Mouse (Mus musculus) right cerebral cortex, adult 2 months (tissue): ENCODE measurements around the gene Klhl40.

Experiments used
- DNase-seq, 2 experiments: peaks; one replicate each; pipeline ENCODE4 v3.0.0; 2021 to 2022; ENCODE audit warnings: low spot score in 2 of 2

Klhl40 gene

DNA sequence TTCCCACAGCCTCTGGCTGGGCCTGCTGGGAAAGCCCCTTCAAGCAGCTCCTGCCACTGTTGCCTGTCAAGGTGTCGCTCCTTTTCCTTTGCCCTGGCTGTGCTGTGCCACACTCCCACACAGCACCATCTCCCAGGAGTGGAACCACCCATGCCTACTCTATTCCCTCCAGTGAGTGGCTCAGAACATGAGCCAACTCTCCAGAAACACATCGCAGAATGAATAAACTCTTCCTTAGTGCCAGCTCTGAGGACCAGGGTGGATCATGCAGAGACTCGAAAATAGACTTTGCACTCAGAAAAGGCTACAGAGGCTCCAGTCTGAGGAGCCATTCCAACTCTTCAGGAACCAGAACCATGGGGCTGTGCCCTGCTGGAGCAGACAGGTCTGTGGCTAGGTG, 48.9 kb downstream of the Klhl40 start:
- DNase-seq = peak in 1 of 2 experiments; percentile 45

DNA sequence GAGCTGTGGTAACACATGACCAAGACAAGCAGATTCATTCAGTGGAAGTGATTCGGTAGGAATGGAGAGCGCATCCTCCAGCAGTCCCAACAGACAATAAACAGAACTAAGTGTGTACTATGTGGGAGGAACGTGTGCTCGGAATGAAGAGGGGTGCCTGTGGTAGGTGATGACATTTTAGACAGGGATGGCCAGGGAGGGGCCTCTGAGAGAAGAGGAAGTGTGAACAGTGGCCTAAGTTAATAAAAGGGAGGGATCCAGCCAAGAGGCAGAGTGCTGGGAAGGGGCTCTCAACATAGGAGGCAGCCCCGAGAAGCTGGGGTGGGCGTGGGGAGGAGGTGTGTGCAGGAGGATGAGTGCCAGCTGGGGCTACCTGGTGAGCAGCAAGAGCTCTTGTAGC, 50.9 kb downstream of the Klhl40 start:
- no peak for DNase-seq

DNA sequence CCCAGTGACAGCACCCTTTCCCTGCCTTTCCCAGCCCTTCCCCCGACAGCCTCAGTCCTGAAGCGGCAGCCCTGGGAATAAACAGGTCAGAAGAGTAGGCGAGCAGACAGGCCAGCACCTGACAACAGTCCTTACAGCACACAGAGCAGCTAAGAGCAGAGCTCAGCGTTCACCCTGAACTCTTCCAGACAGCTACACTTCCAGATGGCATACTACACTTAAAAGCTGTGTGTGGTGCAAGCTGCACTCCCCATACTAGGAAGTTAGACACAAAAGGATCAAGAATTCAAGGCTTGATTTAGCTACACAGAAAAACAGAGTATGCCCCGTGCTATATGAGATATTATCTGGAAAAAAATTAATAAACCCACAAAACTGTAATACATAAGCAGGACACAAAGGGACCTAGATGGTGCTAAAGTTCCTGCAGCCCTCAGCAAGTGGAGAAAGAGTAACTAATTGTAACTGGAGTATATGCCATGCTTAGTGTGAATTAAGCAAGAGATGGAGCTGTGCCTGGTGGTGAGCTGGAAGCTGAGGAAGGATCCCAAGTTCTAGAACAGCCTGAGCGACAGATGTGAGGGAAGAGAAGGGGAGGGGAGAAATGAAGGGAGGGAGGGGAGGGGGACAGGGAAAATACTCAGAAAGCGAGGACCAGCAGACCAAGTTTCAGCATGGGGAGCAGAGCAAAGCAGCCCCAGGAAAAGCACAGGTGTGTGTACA, 52.0 kb downstream of the Klhl40 start:
- no peak for DNase-seq

DNA sequence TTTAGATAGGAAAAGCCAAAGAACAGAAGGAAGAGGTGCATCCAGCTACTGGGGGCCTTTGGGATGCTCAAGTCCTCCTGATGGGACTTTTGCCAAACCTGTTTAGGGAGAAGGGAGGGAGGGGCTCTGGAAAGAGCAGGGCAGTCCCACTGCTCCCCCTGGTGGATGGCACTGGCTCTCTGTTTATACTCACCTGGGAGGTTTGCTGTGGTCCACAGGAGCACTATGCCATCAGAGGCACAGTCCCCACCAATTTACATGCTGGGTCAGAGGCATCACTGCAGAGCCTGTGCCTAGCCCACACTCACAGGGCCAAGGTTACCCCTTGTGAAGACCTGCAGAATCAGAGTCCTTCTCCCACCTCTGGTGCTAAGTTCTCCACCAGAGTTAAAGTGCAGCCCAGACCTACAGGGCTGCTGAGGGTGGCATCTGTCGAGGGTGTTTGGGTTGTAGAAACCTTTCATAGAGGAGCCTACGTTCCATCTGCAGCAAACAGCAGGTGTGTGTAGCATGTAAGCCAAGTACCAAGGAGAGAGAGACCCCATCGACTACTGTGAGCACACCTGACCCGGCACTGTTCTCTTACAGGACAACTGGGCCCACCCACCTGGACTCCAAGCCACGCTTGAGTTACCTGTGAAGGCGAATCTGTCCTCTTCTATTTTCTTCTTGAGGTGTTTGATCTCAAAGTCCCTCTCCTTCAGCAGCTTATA, 53.0 kb downstream of the Klhl40 start:
- DNase-seq = peak; percentile 53 to 66

DNA sequence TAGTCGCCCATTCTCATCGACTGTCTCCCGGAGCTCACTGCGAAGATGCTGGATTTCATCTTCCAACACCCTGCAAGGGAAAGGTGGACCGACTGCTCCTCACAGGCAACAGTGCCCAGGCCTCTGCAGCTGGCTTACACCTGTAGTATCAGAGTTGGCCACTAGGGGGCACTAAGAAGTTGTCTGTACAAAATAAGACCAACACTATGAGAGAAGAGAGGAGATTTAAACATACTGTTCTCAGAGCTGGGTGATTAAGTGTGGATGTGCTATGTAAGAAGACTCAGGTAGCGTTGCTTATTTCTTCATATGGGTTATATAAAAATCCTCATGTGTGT, 53.5 kb downstream of the Klhl40 start:
- peak; percentile 90 to 93 for DNase-seq
